Mouse (Mus musculus): Measurements from ENCODE around the gene Ttc29. TPM values are rescaled to one million over a fixed set of nuclear protein-coding genes. Genes with fewer than 3 reads are reported as not detected.

Gene Ttc29
- total RNA-seq, 1 experiment = 1.4 TPM

DNA sequence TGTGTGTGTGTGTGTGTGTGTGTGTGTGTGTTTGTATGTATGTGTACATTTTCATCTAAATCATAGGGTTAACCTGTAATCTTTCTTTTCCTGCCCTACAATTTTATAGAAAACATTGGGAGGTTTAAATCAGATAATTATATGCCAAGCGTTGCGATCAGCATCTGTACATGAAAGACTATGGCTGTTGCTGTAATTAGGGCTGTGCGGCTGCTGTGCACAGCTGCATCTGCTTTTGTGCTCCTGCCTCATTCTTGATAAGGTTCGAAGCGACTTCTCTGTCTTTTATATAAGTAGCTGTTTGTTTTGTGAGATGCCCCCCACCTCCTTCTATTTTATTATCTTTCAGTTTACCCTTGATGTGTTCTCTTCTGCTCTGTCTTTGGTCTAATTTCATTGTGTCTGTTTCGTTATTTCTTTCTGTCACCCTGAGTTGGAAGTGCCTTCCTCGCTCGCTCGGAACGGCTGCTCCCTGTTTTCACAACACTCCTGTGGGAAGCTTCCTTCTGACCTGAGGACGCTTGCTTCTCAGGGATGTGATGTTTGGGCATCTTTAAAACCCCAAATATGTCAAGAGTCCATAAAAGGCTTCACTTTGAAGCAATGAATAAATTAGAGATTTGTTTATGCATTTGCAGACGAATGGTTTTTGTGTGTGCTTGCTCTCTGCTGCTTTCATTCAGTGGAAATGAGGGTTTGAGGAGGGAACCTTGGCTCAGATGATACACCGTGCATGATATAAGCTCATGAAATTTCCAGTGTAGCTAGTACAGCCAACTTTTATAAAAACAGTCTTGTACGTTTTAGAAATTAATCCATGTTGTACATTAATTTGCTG, 20.0 kb downstream of the Ttc29 start:
- Histone ChIP-seq H3K9ac (ENCODE audit: insufficient read depth, low read depth, low read length, poor library complexity, severe bottlenecking) (no peak overlapping the region), H3K4me1 (ENCODE audit: control insufficient read depth in 2 of 2, insufficient read depth in 2 of 2, low read length in 2 of 2, poor library complexity in 1 of 2) (no peaks in the 10 kb centered on the region), H3K27ac (ENCODE audit: insufficient read depth, low read depth, low read length, poor library complexity, severe bottlenecking) (no peak overlapping the region), H3K9me3 (ENCODE audit: control insufficient read depth, insufficient read depth, low read depth, low read length) (no peaks in the 10 kb centered on the region), H3K36me3 (ENCODE audit: control insufficient read depth, insufficient read depth, low read length, poor library complexity, severe bottlenecking) (no peaks in the 10 kb centered on the region), H3K4me3 (ENCODE audit: insufficient read depth in 1 of 2, low read depth in 1 of 2, low read length in 2 of 2, poor library complexity in 1 of 2, severe bottlenecking in 1 of 2) (no peak overlapping the region)
- in situ Hi-C loops (cut with MboI; ENCODE audit: low sequenced_read_pairs in 2 of 2, unreplicated experiment in 2 of 2) = loop anchor here in 1 of 2 experiments (25.0 kb wide), 1 partner anchor 229 kb away; no protein-coding TSS in a partner anchor
- DNase-seq (ENCODE audit: low read depth, low spot score) = no peak
- TF ChIP-seq CHD2 (IDR thresholded peaks at IDR 0.05; ENCODE audit: low read depth, low read length) (no peak), HCFC1 (IDR thresholded peaks at IDR 0.05; ENCODE audit: borderline replicate concordance, insufficient read depth, low read length) (no peak), ZC3H11A (IDR thresholded peaks at IDR 0.05; ENCODE audit: borderline replicate concordance, low read depth, low read length) (no peak), MAFK (IDR thresholded peaks at IDR 0.05; ENCODE audit: insufficient read depth, low read depth, low read length) (no peak), ZNF384 (IDR thresholded peaks at IDR 0.05; ENCODE audit: low read depth, low read length) (no peak)

DNA sequence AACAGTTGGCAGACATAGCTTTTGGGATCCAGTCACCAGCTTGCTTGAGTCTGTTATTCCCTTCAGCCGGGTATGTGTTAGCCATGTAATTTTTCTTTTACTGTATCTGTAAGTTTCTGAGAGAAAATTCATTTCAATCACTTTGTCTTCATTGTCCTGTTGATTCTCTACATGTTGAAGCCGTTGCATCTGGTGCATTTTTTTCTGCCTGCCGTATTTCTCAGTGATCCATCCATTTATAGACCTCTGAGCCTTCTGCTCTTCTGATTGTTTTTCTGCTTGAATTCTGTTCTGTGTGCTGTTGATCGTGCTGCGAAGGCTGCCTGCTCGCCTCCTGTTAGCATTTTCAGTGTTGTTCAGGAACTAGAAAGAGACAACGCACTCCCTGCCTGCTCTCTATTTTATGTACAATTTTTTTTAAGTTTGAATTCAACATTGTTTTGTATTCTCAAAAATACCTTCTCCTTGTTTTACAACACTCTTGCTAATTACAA, 20.7 kb downstream of the Ttc29 start:
- H3K27ac ChIP-seq (ENCODE audit: insufficient read depth, low read depth, low read length, poor library complexity, severe bottlenecking) = no peak overlapping the region
- DNase-seq (ENCODE audit: low read depth, low spot score) = no peak
- H3K4me1 ChIP-seq (ENCODE audit: control insufficient read depth in 2 of 2, insufficient read depth in 2 of 2, low read length in 2 of 2, poor library complexity in 1 of 2) = no peaks in the 10 kb centered on the region
- no peak overlapping the region for H3K4me3 ChIP-seq (ENCODE audit: insufficient read depth in 1 of 2, low read depth in 1 of 2, low read length in 2 of 2, poor library complexity in 1 of 2, severe bottlenecking in 1 of 2)
- no peak for TF ChIP-seq MAFK (IDR thresholded peaks at IDR 0.05; ENCODE audit: insufficient read depth, low read depth, low read length)
- TF ChIP-seq ZC3H11A (IDR thresholded peaks at IDR 0.05; ENCODE audit: borderline replicate concordance, low read depth, low read length) = no peak
- no peak for TF ChIP-seq ZNF384 (IDR thresholded peaks at IDR 0.05; ENCODE audit: low read depth, low read length)
- TF ChIP-seq HCFC1 (IDR thresholded peaks at IDR 0.05; ENCODE audit: borderline replicate concordance, insufficient read depth, low read length) = no peak
- TF ChIP-seq CHD2 (IDR thresholded peaks at IDR 0.05; ENCODE audit: low read depth, low read length) = no peak
- H3K36me3 ChIP-seq (ENCODE audit: control insufficient read depth, insufficient read depth, low read length, poor library complexity, severe bottlenecking) = no peaks in the 10 kb centered on the region
- H3K9me3 ChIP-seq (ENCODE audit: control insufficient read depth, insufficient read depth, low read depth, low read length) = no peaks in the 10 kb centered on the region
- in situ Hi-C loops (cut with MboI; ENCODE audit: low sequenced_read_pairs in 2 of 2, unreplicated experiment in 2 of 2) = loop anchor here in 1 of 2 experiments (25.0 kb wide), 1 partner anchor 229 kb away; no protein-coding TSS in a partner anchor
- H3K9ac ChIP-seq (ENCODE audit: insufficient read depth, low read depth, low read length, poor library complexity, severe bottlenecking) = no peak overlapping the region

DNA sequence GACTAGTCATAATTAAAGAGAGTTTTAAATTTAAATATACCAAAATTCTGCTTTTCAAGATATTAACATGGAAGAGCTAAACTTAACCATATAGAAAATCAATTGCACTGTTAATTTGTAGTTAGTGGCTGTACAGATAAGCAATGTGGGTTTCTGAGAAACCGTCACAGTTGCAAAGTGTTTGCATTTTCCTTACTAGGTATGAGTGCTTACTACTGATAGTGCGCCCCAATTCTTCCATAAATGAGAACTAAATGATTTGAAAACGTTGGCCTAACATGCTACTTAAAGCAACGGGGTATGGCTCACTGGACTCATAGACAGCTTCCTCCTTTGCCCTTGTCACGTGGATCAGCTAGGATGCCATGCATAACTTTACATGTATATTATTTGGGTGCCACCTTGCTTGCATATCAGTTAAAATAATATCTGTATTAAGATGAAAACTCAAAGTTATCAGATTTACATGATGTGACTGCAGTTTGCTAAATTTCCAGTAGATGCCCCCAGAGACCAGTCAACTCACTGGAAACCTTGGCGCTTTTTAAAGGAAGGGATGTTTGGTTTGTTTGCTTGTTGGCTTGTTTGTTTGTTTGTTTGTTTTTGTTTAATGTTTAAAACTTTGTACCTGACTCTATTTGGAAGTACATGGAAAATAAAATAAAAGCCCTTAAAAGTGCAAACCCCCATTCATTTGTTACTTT, 25.0 kb downstream of the Ttc29 start:
- in situ Hi-C loops (cut with MboI; ENCODE audit: low sequenced_read_pairs in 2 of 2, unreplicated experiment in 2 of 2) = loop anchor here in 1 of 2 experiments (25.0 kb wide), 1 partner anchor 224 kb away; no protein-coding TSS in a partner anchor
- H3K27ac ChIP-seq (ENCODE audit: insufficient read depth, low read depth, low read length, poor library complexity, severe bottlenecking) = no peak overlapping the region
- H3K4me1 ChIP-seq (ENCODE audit: control insufficient read depth in 2 of 2, insufficient read depth in 2 of 2, low read length in 2 of 2, poor library complexity in 1 of 2) = no peaks in the 10 kb centered on the region
- peak; percentile 13 for DNase-seq (ENCODE audit: low read depth, low spot score)
- no peak overlapping the region for H3K9ac ChIP-seq (ENCODE audit: insufficient read depth, low read depth, low read length, poor library complexity, severe bottlenecking)
- TF ChIP-seq CHD2 (IDR thresholded peaks at IDR 0.05; ENCODE audit: low read depth, low read length) (no peak), ZC3H11A (IDR thresholded peaks at IDR 0.05; ENCODE audit: borderline replicate concordance, low read depth, low read length) (peak; percentile 97)
- H3K9me3 ChIP-seq (ENCODE audit: control insufficient read depth, insufficient read depth, low read depth, low read length) = no peaks in the 10 kb centered on the region
- no peak overlapping the region for H3K4me3 ChIP-seq (ENCODE audit: insufficient read depth in 1 of 2, low read depth in 1 of 2, low read length in 2 of 2, poor library complexity in 1 of 2, severe bottlenecking in 1 of 2)
- H3K36me3 ChIP-seq (ENCODE audit: control insufficient read depth, insufficient read depth, low read length, poor library complexity, severe bottlenecking) = no peaks in the 10 kb centered on the region

DNA sequence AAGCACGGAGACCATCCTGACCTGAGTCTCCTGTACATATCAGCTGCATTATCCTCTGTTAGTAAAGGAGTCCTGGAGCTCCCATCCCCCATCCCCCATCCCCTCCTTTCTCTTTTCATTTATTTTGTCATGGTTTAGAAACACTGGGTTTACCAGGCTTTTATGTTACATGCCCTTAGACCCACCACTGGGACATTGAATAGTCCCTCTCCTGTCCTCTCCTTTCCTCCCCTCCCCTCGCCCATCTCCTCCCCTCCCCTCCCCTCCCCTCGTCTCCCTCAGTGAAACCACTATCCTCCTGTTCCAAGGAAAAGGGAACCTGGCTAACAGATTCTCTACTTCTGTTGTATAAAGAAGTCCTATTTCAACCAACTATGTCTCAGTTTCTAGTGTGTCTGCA, 38.0 kb downstream of the Ttc29 start:
- in situ Hi-C loops (cut with MboI; ENCODE audit: low sequenced_read_pairs in 2 of 2, unreplicated experiment in 2 of 2) = no loop called here
- TF ChIP-seq CHD2 (IDR thresholded peaks at IDR 0.05; ENCODE audit: low read depth, low read length) (no peak), MAFK (IDR thresholded peaks at IDR 0.05; ENCODE audit: insufficient read depth, low read depth, low read length) (no peak), ZNF384 (IDR thresholded peaks at IDR 0.05; ENCODE audit: low read depth, low read length) (no peak), HCFC1 (IDR thresholded peaks at IDR 0.05; ENCODE audit: borderline replicate concordance, insufficient read depth, low read length) (no peak), ZC3H11A (IDR thresholded peaks at IDR 0.05; ENCODE audit: borderline replicate concordance, low read depth, low read length) (no peak)
- Histone ChIP-seq H3K4me3 (ENCODE audit: insufficient read depth in 1 of 2, low read depth in 1 of 2, low read length in 2 of 2, poor library complexity in 1 of 2, severe bottlenecking in 1 of 2) (no peak overlapping the region), H3K4me1 (ENCODE audit: control insufficient read depth in 2 of 2, insufficient read depth in 2 of 2, low read length in 2 of 2, poor library complexity in 1 of 2) (no peaks in the 10 kb centered on the region), H3K9me3 (ENCODE audit: control insufficient read depth, insufficient read depth, low read depth, low read length) (no peaks in the 10 kb centered on the region), H3K36me3 (ENCODE audit: control insufficient read depth, insufficient read depth, low read length, poor library complexity, severe bottlenecking) (no peaks in the 10 kb centered on the region), H3K27ac (ENCODE audit: insufficient read depth, low read depth, low read length, poor library complexity, severe bottlenecking) (no peak overlapping the region), H3K9ac (ENCODE audit: insufficient read depth, low read depth, low read length, poor library complexity, severe bottlenecking) (no peak overlapping the region)
- no peak for DNase-seq (ENCODE audit: low read depth, low spot score)
